Mouse (Mus musculus) limb, embryonic 11.5 days (tissue): Measurements from ENCODE around the gene Tbck. TPM values are rescaled to one million over a fixed set of nuclear protein-coding genes. Genes with fewer than 3 reads are reported as not detected.

Experiments
- ATAC-seq: fragments of 200-750 bp; cut with Nextera tagmentation; 2 replicates; pipeline ENCODE4 v1.8.0; 2017; ENCODE audit warnings: low read depth; ENCODE audit not compliant: insufficient number of reproducible peaks, low FRiP score, low TSS enrichment
- DNase-seq: peaks from one replicate; pipeline ENCODE4 v3.0.0-alpha.2; 2015; ENCODE audit warnings: low spot score
- H3K27ac ChIP-seq: fragments of 300-500 bp; sonication (generic); replicated peaks from 2 replicates; pipeline ENCODE4 v1.5.1; 2014; ENCODE audit warnings: low read depth, mild to moderate bottlenecking, low read length
- H3K27me3 ChIP-seq: fragments of 300-500 bp; sonication (generic); 2 replicates; pipeline ENCODE4 v1.6.1; 2014; ENCODE audit warnings: mild to moderate bottlenecking, low read length, mixed read lengths; ENCODE audit not compliant: control insufficient read depth, insufficient read depth
- H3K36me3 ChIP-seq: fragments of 300-500 bp; sonication (generic); 2 replicates; pipeline ENCODE4 v1.6.1; 2014; ENCODE audit warnings: mild to moderate bottlenecking, low read length, moderate library complexity, mixed read lengths; ENCODE audit not compliant: control insufficient read depth, insufficient read depth
- H3K4me1 ChIP-seq: fragments of 300-500 bp; sonication (generic); 2 replicates; pipeline ENCODE4 v1.6.1; 2014; ENCODE audit warnings: low read length, mixed read lengths; ENCODE audit not compliant: control insufficient read depth, insufficient read depth
- H3K4me2 ChIP-seq: fragments of 300-500 bp; sonication (generic); 2 replicates; pipeline ENCODE4 v1.6.1; 2014; ENCODE audit warnings: low read depth, mild to moderate bottlenecking, moderate library complexity; ENCODE audit not compliant: severe bottlenecking
- H3K4me3 ChIP-seq: fragments of 300-500 bp; sonication (generic); 2 replicates; pipeline ENCODE4 v1.5.1; 2014; ENCODE audit warnings: low read depth, low read length
- H3K9ac ChIP-seq: fragments of 300-500 bp; sonication (generic); 2 replicates; pipeline ENCODE4 v1.6.1; 2014; ENCODE audit warnings: mild to moderate bottlenecking, low read length
- H3K9me3 ChIP-seq: fragments of 300-500 bp; sonication (generic); 2 replicates; pipeline ENCODE4 v1.6.1; 2016; ENCODE audit warnings: low read length; ENCODE audit not compliant: control insufficient read depth
- WGBS: fragments of 180-500 bp; shearing (Covaris S2); extraction: QIAGEN DNeasy Blood & Tissue Kit; methylation state at CpG from one replicate; pipeline ENCODE4 v1.1.7; 2014; 5-methylcytosine and 5-hydroxymethylcytosine counted together
- polyA plus RNA-seq: library from polyadenylated mRNA; unstranded; fragments of >200 nt; fragmentation: Nextera tagmentation; extraction: Ambion mirVana; gene quantifications from 2 replicates; pipeline ENCODE4 v1.2.1, GENCODE M21; 2014

Gene Tbck
- polyA plus RNA-seq, 1 experiment from 2014 or later: 22.4 TPM

DNA sequence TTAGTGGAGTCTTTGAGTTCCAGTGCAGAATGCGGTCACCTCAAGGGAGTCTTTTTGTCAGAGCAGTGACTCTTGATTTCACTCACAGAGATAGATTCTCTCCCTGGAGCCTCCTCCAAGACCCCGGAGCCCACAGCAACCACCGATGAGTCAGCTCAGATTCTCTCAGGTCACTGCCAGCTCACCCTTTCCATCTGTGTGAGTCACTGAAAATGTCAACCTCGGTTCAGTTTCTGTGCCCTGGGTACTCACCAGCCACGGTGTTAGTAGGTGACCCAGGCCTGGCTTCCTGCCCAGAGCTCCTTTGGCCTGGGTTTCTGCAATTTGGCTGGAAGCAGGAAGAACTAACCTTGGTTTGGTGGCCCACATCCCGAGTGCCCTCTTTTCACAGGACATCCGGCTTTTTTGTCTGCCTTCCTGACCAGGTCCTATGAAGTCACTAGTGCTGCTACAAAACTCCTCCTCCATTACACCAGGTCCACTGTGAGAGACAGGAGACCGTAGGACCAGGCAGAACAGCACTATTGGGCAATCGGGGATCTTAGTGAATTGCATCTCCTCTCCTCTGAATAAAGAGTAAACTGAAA is 187.5 kb downstream of the Tbck start:
- H3K36me3 ChIP-seq: no peaks in the 10 kb centered on the region
- ATAC-seq (no peak), DNase-seq (no peak)
- H3K4me2 ChIP-seq: no peak overlapping the region
- H3K9me3 ChIP-seq: no peaks in the 10 kb centered on the region
- H3K27ac ChIP-seq: no peak overlapping the region
- WGBS: 87% methylated on average over 9 of the region's 9 CpGs
- H3K27me3 ChIP-seq: no peaks in the 10 kb centered on the region
- no peak overlapping the region for H3K4me3 ChIP-seq
- H3K4me1 ChIP-seq: no peaks in the 10 kb centered on the region
- H3K9ac ChIP-seq: no peak overlapping the region

DNA sequence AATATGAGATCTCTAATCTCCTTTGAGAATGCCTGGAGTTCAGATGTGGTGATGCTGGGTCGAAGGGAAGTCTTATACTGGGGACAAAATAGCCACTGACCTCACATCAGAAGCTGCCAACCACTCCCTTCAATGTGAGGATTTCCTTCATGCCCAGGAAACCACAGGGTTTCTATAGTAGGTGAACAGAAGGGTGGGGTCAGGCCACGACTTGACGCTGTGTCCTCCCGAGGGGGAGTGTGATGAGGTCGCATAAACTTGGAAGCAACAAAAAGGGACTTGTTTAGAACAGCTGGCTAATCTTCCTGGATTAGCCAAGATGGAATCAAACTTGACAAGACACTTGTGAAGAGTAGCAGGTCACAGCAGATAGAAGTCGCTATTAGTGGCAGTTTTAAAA is 189.3 kb downstream of the Tbck start:
- H3K27me3 ChIP-seq: no peaks in the 10 kb centered on the region
- H3K4me1 ChIP-seq: 0 out of 2 replicates have a peak, but pooled peaks cover 3% of the 10 kb centered on the region
- WGBS: 75% methylated on average over 6 of the region's 6 CpGs
- no peaks in the 10 kb centered on the region for H3K9me3 ChIP-seq
- no peak overlapping the region for H3K27ac ChIP-seq
- H3K9ac ChIP-seq: no peak overlapping the region
- no peak overlapping the region for H3K4me2 ChIP-seq
- ATAC-seq (no peak), DNase-seq (no peak)
- H3K4me3 ChIP-seq: no peak overlapping the region
- H3K36me3 ChIP-seq: no peaks in the 10 kb centered on the region

DNA sequence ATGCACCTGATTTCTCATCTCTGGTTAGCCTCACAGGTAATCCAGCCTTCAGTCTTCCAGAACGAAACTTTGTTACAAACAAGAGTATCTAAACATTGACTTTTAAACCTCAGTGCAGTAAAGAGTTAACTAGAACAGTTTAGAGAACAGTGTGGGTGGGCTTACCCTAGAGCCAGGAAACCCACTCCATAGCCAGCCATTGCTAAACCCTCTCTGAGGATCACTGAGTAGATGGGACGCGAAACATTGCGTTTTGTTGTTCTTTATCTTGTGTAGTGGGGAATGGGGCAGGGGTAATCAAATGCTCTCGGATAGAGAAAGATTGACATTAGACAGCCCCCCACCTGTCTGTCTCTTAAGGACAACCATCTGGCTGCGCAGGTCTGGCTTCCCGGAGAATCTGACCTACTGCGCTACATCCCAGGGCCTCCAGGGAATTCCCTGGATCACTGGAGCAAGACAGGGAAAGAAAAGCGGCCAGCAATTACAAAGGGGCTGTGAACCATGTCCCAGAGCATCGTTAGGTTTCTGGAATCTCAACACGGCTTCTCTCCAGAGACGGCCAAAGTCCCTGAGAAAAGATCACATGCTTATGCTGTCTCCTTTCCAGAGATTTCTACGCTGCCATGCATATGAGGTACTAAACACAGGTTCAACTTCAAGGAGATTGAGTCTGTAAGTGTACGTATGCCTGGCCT is 192.2 kb downstream of the Tbck start:
- no peak for ATAC-seq

DNA sequence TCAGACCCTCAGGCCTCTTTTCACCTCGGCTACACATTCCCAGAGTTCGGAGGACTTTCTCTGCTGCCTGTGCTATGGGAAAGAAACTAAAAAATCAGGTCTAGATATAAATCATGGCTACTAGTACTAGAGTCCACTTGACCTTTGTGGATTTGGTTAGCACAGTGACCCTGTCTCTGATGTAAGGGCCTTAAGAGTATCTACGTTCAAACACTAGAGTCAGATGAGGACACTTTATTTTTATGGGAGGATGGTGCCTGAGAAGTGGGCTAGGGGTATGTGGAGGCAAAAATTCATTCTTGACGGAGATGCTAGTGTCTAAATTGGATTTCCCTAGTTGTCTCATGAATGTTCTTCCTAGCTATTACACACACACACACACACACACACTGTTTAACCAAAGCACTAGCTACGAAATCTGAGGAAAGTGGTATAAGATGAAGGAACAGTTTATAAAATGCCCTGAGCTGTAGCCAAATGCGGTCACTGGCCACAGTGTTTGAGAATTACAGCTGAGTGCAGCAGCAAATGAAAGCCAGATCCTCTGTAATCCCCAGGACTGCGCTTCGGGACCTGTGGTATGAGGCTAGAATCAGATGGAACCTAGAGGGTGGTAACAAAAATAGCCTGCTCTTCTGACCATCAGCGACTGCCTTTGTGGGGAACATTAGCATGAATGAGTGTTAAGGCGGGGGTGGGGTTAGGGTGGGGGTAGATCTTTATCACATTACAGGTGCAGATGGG is 193.2 kb downstream of the Tbck start:
- no peaks in the 10 kb centered on the region for H3K27me3 ChIP-seq
- WGBS: 43% methylated on average over 10 of the region's 10 CpGs
- H3K27ac ChIP-seq: no peak overlapping the region
- H3K9me3 ChIP-seq: no peaks in the 10 kb centered on the region
- DNase-seq: no peak
- H3K4me1 ChIP-seq: 0 out of 2 replicates have a peak, but pooled peaks cover 3% of the 10 kb centered on the region
- no peaks in the 10 kb centered on the region for H3K36me3 ChIP-seq
- no peak overlapping the region for H3K9ac ChIP-seq
- H3K4me2 ChIP-seq: no peak overlapping the region
- H3K4me3 ChIP-seq: no peak overlapping the region
- ATAC-seq: no peak

More for the DNA sequence above, 192.2 kb downstream of the Tbck start:
- no peak for DNase-seq
- no peak overlapping the region for H3K4me3 ChIP-seq
- no peaks in the 10 kb centered on the region for H3K36me3 ChIP-seq
- H3K4me1 ChIP-seq: 0 out of 2 replicates have a peak, but pooled peaks cover 3% of the 10 kb centered on the region
- H3K4me2 ChIP-seq: no peak overlapping the region
- no peak overlapping the region for H3K9ac ChIP-seq
- H3K9me3 ChIP-seq: no peaks in the 10 kb centered on the region
- no peak overlapping the region for H3K27ac ChIP-seq
- WGBS: 65% methylated on average over 14 of the region's 14 CpGs
- no peaks in the 10 kb centered on the region for H3K27me3 ChIP-seq

DNA sequence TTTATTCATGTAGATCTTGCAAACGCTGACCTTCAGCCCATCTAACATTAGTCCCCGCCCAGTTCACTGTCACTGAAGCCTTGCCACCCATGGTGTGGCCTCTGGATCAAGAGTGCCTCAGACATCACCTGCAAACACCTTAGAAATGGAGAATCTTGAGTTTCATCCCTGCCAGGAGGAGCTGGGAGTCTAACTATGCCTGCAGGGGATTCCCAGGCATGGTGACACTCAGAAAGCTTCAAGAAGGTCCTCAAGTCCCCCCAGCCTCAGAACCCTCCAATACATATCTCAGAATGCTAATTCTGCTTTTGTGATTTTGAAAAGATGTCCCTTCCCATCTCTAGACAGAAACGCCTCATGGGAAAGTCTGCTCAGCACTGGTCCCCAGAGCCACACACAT is 196.4 kb downstream of the Tbck start:
- 89% methylated on average over 3 of the region's 3 CpGs for WGBS
- H3K27me3 ChIP-seq: no peaks in the 10 kb centered on the region
- H3K9ac ChIP-seq: no peak overlapping the region
- H3K9me3 ChIP-seq: no peaks in the 10 kb centered on the region
- no peak for DNase-seq
- H3K4me2 ChIP-seq: no peak overlapping the region
- H3K27ac ChIP-seq: no peak overlapping the region
- no peaks in the 10 kb centered on the region for H3K36me3 ChIP-seq
- no peak for ATAC-seq
- H3K4me1 ChIP-seq: 0 out of 2 replicates have a peak, but pooled peaks cover 3% of the 10 kb centered on the region
- H3K4me3 ChIP-seq: no peak overlapping the region

DNA sequence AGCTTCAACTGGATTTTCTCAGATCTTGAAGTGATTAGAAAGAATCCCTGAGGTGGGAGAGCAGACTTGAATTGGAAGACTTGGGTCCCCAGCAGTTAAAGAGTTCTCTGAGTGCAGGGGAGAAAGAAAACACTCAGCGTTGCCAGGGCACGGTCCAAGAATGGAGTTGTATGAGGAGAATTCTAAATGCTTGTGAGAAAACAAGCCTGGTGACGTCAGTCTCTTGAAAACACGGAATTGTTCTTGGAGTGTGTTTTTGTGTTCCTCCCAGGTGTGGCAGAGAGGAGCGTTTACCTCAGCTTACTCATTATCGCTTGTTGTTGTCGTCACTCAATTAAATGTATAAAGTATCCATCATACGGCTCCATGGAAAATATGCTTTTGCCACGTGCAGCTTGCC is 196.9 kb downstream of the Tbck start:
- 84% methylated on average over 9 of the region's 9 CpGs for WGBS
- no peak for ATAC-seq
- no peaks in the 10 kb centered on the region for H3K9me3 ChIP-seq
- DNase-seq: no peak
- no peaks in the 10 kb centered on the region for H3K36me3 ChIP-seq
- 0 out of 2 replicates have a peak, but pooled peaks cover 3% of the 10 kb centered on the region for H3K4me1 ChIP-seq
- no peaks in the 10 kb centered on the region for H3K27me3 ChIP-seq
- no peak overlapping the region for H3K27ac ChIP-seq
- H3K9ac ChIP-seq: no peak overlapping the region
- no peak overlapping the region for H3K4me3 ChIP-seq
- H3K4me2 ChIP-seq: no peak overlapping the region

DNA sequence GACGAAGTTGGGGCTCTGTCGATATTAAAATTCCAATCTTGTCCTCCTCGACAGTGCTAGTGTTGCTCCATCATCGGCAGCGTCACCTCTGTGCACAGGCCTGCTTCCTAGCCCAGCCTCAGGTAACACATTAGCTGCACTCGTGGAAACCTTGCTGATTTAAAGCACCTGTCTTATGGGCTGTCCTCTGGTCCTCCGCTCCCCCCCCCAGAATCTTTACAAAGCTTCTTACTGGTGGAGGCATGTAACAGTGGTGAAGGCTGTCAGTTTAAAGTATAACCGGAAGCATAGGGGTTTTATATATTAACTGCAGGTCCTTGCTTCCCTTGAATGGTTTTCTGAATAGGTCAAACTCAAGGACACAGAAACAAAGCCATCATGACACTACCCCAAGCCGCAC is 199.3 kb downstream of the Tbck start:
- H3K4me1 ChIP-seq: no peaks in the 10 kb centered on the region
- no peak overlapping the region for H3K9ac ChIP-seq
- H3K27ac ChIP-seq: no peak overlapping the region
- DNase-seq (no peak), ATAC-seq (no peak)
- no peaks in the 10 kb centered on the region for H3K27me3 ChIP-seq
- no peaks in the 10 kb centered on the region for H3K9me3 ChIP-seq
- H3K4me3 ChIP-seq: no peak overlapping the region
- H3K4me2 ChIP-seq: no peak overlapping the region
- H3K36me3 ChIP-seq: no peaks in the 10 kb centered on the region
- WGBS: 87% methylated on average over 9 of the region's 9 CpGs

DNA sequence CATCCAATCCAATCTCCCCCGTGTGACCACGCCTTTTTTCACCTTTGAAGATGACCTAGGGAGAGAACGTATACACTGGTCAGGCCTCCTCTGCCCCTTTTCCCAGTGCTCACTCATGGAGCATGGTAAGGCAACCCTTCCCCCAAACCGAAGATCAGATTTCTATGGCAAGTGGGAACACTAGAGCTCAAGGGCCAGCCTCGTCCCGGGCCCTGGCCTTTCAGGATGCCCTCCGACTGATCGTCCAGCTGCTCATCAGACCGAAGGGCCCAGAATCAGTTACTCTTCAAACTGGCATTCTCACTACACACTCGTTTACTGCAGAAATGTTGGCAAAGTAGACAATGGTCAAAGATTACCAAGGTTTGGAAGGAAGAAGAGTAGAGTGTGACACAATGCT is 200.5 kb downstream of the Tbck start:
- H3K9me3 ChIP-seq: no peaks in the 10 kb centered on the region
- no peak overlapping the region for H3K27ac ChIP-seq
- 77% methylated on average over 10 of the region's 10 CpGs for WGBS
- H3K36me3 ChIP-seq: no peaks in the 10 kb centered on the region
- no peaks in the 10 kb centered on the region for H3K4me1 ChIP-seq
- no peak overlapping the region for H3K9ac ChIP-seq
- DNase-seq (no peak), ATAC-seq (no peak)
- H3K4me2 ChIP-seq: no peak overlapping the region
- H3K4me3 ChIP-seq: no peak overlapping the region
- no peaks in the 10 kb centered on the region for H3K27me3 ChIP-seq
